Mouse (Mus musculus) embryo, embryonic 10 days (tissue): ENCODE results near the gene H2-D1.
"Not testable (repeated sequence)": the region's sequence is repeated elsewhere in the genome, so short reads cannot be mapped to it uniquely, and the experiment has no call there.

Experiments
- DNase-seq: peaks from one replicate; pipeline ENCODE4 v3.0.0-alpha.2; 2015; ENCODE audit warnings: low spot score

H2-D1 gene

GRCm38 (mm10) chr17:35304478-35304877 lies 41.9 kb downstream of the H2-D1 start:
- no peak for DNase-seq

GRCm38 (mm10) chr17:35304921-35305320 lies 42.4 kb downstream of the H2-D1 start:
- DNase-seq, result not testable (repeated sequence)
